Mouse (Mus musculus) small intestine, adult 2 months (tissue): ENCODE results near the gene Ctnna3.

Experiments used
- CTCF ChIP-seq: fragments of 200-500 bp; IDR thresholded peaks from 2 replicates; pipeline ENCODE4 v1.5.1; 2012; ENCODE audit warnings: low read depth, mild to moderate bottlenecking, control low read depth, inconsistent platforms, low read length, moderate library complexity, mixed read lengths; ENCODE audit not compliant: insufficient replicate concordance, insufficient read length; ENCODE audit errors: extremely low read depth
- POLR2A ChIP-seq: fragments of 200-500 bp; IDR thresholded peaks from 2 replicates; pipeline ENCODE4 v1.6.1; 2012; ENCODE audit warnings: low read depth, mild to moderate bottlenecking, control low read depth, inconsistent platforms, low read length, moderate library complexity

GRCm38 (mm10) chr10:64083813-64084212 is 653.9 kb downstream of the Ctnna3 start:
- TF ChIP-seq CTCF (no peak), POLR2A (no peak)
